Mouse (Mus musculus) layer of hippocampus, adult 18-20 months (tissue): ENCODE measurements around the gene Wdr18. TPM values are rescaled to one million over a fixed set of nuclear protein-coding genes. Genes with fewer than 3 reads are reported as not detected.

Source experiments
- total RNA-seq, 2 experiments: library from RNA; stranded (reverse); gene quantifications; 2 replicates each; pipeline ENCODE4 v1.2.3; 2021

Gene Wdr18
- total RNA-seq, 2 experiments from 2014 or later: 40.3 to 42.1 TPM

Other genes starting within 250 kb of the Wdr18 start
- gene Hcn2, start 243.5 kb upstream of the Wdr18 start, total RNA-seq: 100 to 1,000 TPM; 134 TPM
- gene Polrmt, start 213.6 kb upstream of the Wdr18 start, total RNA-seq: 10 to 100 TPM; 42.4 to 51.3 TPM
- 1 to 10 TPM; 1.5 to 2.2 TPM for gene Fgf22, start 205.1 kb upstream of the Wdr18 start, total RNA-seq
- gene Rnf126, start 193.2 kb upstream of the Wdr18 start, total RNA-seq: 10 to 100 TPM; 84.9 to 87.3 TPM
- gene Fstl3, start 182.9 kb upstream of the Wdr18 start, total RNA-seq: 1 to 10 TPM; 1.8 to 2.5 TPM
- under 1 TPM; 0.61 to 0.89 TPM for gene Prss57, start 169.2 kb upstream of the Wdr18 start, total RNA-seq
- 100 to 1,000 TPM; 293 to 314 TPM for gene Palm, start 166.6 kb upstream of the Wdr18 start, total RNA-seq
- gene Misp, start 139.2 kb upstream of the Wdr18 start, total RNA-seq: 1 to 10 TPM in 1 of 2 experiments, under 1 TPM in 1; 0.54 to 1.3 TPM
- gene Ptbp1, start 105.7 kb upstream of the Wdr18 start, total RNA-seq: 10 to 100 TPM; 48.8 to 58.4 TPM
- 1 to 10 TPM in 1 of 2 experiments, under 1 TPM in 1; 0.94 to 2.0 TPM for gene Prtn3, start 85.7 kb upstream of the Wdr18 start, total RNA-seq
- 10 to 100 TPM; 30.6 to 34.4 TPM for gene Plppr3, start 85.5 kb upstream of the Wdr18 start, total RNA-seq
- not detected for gene Elane, start 73.9 kb upstream of the Wdr18 start, total RNA-seq
- not detected for gene Cfd, start 69.3 kb upstream of the Wdr18 start, total RNA-seq
- gene Med16, start 51.2 kb upstream of the Wdr18 start, total RNA-seq: 10 to 100 TPM; 53.8 to 55.2 TPM
- not detected for gene Gm26602, start 49.3 kb upstream of the Wdr18 start, total RNA-seq
- 1 to 10 TPM; 6.7 to 7.8 TPM for gene Kiss1r, start 43.2 kb upstream of the Wdr18 start, total RNA-seq
- 100 to 1,000 TPM; 366 to 401 TPM for gene R3hdm4, start 38.9 kb upstream of the Wdr18 start, total RNA-seq
- 1 to 10 TPM; 5.5 to 5.8 TPM for gene Arid3a, start 33.1 kb upstream of the Wdr18 start, total RNA-seq
- gene Grin3b, start 10.6 kb downstream of the Wdr18 start, total RNA-seq: under 1 TPM in 1 of 2 experiments, not detected in 1; 0.15 TPM
- 100 to 1,000 TPM; 118 to 123 TPM for gene Tmem259, start 24.2 kb downstream of the Wdr18 start, total RNA-seq
- 1 to 10 TPM; 3.6 to 5.2 TPM for gene Cnn2, start 28.4 kb downstream of the Wdr18 start, total RNA-seq
- 10 to 100 TPM; 10.2 to 12.0 TPM for gene Abca7, start 36.3 kb downstream of the Wdr18 start, total RNA-seq
- 1 to 10 TPM; 4.1 to 4.2 TPM for gene Arhgap45, start 56.5 kb downstream of the Wdr18 start, total RNA-seq
- 10 to 100 TPM; 88.2 to 93.9 TPM for gene Polr2e, start 79.6 kb downstream of the Wdr18 start, total RNA-seq
- 100 to 1,000 TPM; 509 to 545 TPM for gene Gpx4, start 87.0 kb downstream of the Wdr18 start, total RNA-seq
- gene Sbno2, start 145.4 kb downstream of the Wdr18 start, total RNA-seq: 10 to 100 TPM; 16.3 to 16.9 TPM
- 100 to 1,000 TPM; 101 to 102 TPM for gene Stk11, start 155.7 kb downstream of the Wdr18 start, total RNA-seq
- gene Atp5d, start 178.5 kb downstream of the Wdr18 start, total RNA-seq: 100 to 1,000 TPM; 354 to 359 TPM
- gene Cbarp, start 180.7 kb downstream of the Wdr18 start, total RNA-seq: 100 to 1,000 TPM; 362 to 363 TPM
- gene Midn, start 188.1 kb downstream of the Wdr18 start, total RNA-seq: 10 to 100 TPM; 59.4 to 68.4 TPM
- 10 to 100 TPM; 60.7 to 76.4 TPM for gene Cirbp, start 205.8 kb downstream of the Wdr18 start, total RNA-seq
- gene 1600002K03Rik, start 212.8 kb downstream of the Wdr18 start, total RNA-seq: 1 to 10 TPM; 6.4 to 6.5 TPM
- gene Efna2, start 219.3 kb downstream of the Wdr18 start, total RNA-seq: 10 to 100 TPM in 1 of 2 experiments, 1 to 10 TPM in 1; 8.9 to 10.1 TPM